Mouse (Mus musculus) thymus, adult 18-20 months (tissue): ENCODE measurements around the gene Lst1.

Experiments used
- DNase-seq, 2 experiments: peaks; one replicate each; pipeline ENCODE4 v3.0.0; 2022; ENCODE audit warnings: mixed read lengths in 2 of 2

The Lst1 gene

GRCm38 (mm10) chr17:35178528-35178927, 9.7 kb downstream of the Lst1 start:
- peak; percentile 55 to 67 for DNase-seq

- DNase-seq: no peak
Measured at GRCm38 (mm10) chr17:35175968-35176367, 12.3 kb downstream of the Lst1 start, which contains the start of gene Aif1. Gene Aif1, minus strand, starts transcription at chr17:35176068.

GRCm38 (mm10) chr17:35175382-35175781, 12.9 kb downstream of the Lst1 start:
- no peak for DNase-seq

- no peak for DNase-seq
Measured at GRCm38 (mm10) chr17:35174201-35174977, 13.8 kb downstream of the Lst1 start.

GRCm38 (mm10) chr17:35173329-35173728, 14.9 kb downstream of the Lst1 start:
- DNase-seq: peak in 1 of 2 experiments; percentile 28

- DNase-seq: peak in 1 of 2 experiments; percentile 26
Measured at GRCm38 (mm10) chr17:35172445-35173234, 15.6 kb downstream of the Lst1 start.

GRCm38 (mm10) chr17:35168541-35169207, 19.6 kb downstream of the Lst1 start:
- peak in 1 of 2 experiments; percentile 15 for DNase-seq

- DNase-seq: no peak
Measured at GRCm38 (mm10) chr17:35167794-35168193, 20.4 kb downstream of the Lst1 start.

- peak in 1 of 2 experiments; percentile 66 for DNase-seq
Measured at GRCm38 (mm10) chr17:35166352-35167035, 21.7 kb downstream of the Lst1 start.

- no peak for DNase-seq
Measured at GRCm38 (mm10) chr17:35165451-35166155, 22.6 kb downstream of the Lst1 start.

- peak; percentile 97 to 98 for DNase-seq
Measured at GRCm38 (mm10) chr17:35164568-35165450, 23.4 kb downstream of the Lst1 start, which contains the start of gene Prrc2a. Gene Prrc2a, minus strand, starts transcription at chr17:35164897.

- DNase-seq: peak; percentile 36 to 45
Measured at GRCm38 (mm10) chr17:35164218-35164567, 24.0 kb downstream of the Lst1 start.

- DNase-seq: no peak
Measured at GRCm38 (mm10) chr17:35163326-35164081, 24.7 kb downstream of the Lst1 start.

GRCm38 (mm10) chr17:35162730-35163129, 25.5 kb downstream of the Lst1 start:
- no peak for DNase-seq

GRCm38 (mm10) chr17:35162121-35162520, 26.1 kb downstream of the Lst1 start:
- no peak for DNase-seq

GRCm38 (mm10) chr17:35161421-35161820, 26.8 kb downstream of the Lst1 start:
- DNase-seq: no peak

- DNase-seq: no peak
Measured at GRCm38 (mm10) chr17:35159638-35160037, 28.6 kb downstream of the Lst1 start.

- DNase-seq: no peak
Measured at GRCm38 (mm10) chr17:35158850-35159593, 29.2 kb downstream of the Lst1 start.

- DNase-seq: no peak
Measured at GRCm38 (mm10) chr17:35157661-35158175, 30.5 kb downstream of the Lst1 start.
